Mouse (Mus musculus) central nervous system, embryonic 18 days (tissue): Measurements from ENCODE around the gene Aldh8a1. TPM values are rescaled to one million over a fixed set of nuclear protein-coding genes. Genes with fewer than 3 reads are reported as not detected.

Experiments
- polyA plus RNA-seq: library from polyadenylated mRNA; depleted of rRNA; stranded (reverse); fragments of >200 nt; gene quantifications from 2 replicates; pipeline ENCODE4 v1.2.3, GENCODE M21; 2012; rRNA removed

Aldh8a1 gene
- polyA plus RNA-seq, result 0.08 and 0.16 TPM in 2 replicates

GRCm38 (mm10) chr10:21376682-21377473 lies at the start of gene Aldh8a1:
Gene Aldh8a1, plus strand, starts transcription at chr10:21377291.

Other genes starting within 250 kb of the Aldh8a1 start
- 4.7 and 5.2 TPM in 2 replicates for gene Myb, start 216.3 kb upstream of the Aldh8a1 start, polyA plus RNA-seq
- 49.9 and 52.7 TPM in 2 replicates for gene Hbs1l, start 81.3 kb upstream of the Aldh8a1 start, polyA plus RNA-seq
- not detected in 2 replicates for gene 1700020N01Rik, start 215.9 kb downstream of the Aldh8a1 start, polyA plus RNA-seq